Mouse (Mus musculus): ENCODE data around the gene Ccdc92.

Gene Ccdc92

DNA sequence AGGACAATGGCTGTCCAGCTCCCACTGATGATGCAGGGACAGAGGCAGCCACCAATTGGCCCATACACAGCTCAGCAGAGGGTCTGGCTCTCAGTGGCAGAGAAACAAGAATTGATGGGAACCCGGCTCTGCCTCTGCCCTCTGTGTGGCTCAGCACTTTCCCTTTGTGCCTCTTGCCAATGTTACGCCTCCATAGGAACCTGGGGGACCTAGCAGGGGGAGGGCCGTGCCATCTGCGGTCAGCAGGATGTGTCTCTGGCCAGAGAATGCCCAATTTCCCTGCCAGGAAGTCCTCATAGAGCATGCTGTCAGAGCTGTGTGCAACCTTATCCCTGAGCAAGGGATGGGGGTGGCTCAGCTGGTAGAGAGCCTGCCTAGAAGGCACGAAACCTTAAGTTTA, 47.4 kb downstream of the Ccdc92 start:
- in situ Hi-C loops (cut with MboI; ENCODE audit: low pct_unique_long_range_greater_than_20kb in 1 of 2, low sequenced_read_pairs in 2 of 2, unreplicated experiment in 1 of 2), result no loop called here

DNA sequence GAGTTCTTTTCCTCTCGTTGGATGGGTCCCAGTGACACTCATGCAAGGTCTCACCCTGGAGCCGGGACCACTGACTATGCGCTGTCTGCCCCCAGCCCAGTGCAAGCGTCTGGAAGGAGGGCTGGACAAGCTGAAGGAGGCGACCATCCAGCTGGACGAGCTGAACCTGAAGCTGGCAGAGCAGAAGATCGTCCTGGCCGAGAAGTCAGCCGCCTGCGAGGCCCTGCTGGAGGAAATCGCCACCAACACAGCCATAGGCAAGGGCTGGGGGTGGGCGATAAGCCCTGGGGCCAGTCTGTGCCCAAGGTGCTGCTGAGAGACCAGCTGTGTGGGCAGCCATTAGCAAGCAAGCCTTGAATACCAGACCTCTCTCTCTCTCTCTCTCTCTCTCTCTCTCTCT, 49.8 kb downstream of the Ccdc92 start:
- in situ Hi-C loops (cut with MboI; ENCODE audit: low pct_unique_long_range_greater_than_20kb in 1 of 2, low sequenced_read_pairs in 2 of 2, unreplicated experiment in 1 of 2), result no loop called here

DNA sequence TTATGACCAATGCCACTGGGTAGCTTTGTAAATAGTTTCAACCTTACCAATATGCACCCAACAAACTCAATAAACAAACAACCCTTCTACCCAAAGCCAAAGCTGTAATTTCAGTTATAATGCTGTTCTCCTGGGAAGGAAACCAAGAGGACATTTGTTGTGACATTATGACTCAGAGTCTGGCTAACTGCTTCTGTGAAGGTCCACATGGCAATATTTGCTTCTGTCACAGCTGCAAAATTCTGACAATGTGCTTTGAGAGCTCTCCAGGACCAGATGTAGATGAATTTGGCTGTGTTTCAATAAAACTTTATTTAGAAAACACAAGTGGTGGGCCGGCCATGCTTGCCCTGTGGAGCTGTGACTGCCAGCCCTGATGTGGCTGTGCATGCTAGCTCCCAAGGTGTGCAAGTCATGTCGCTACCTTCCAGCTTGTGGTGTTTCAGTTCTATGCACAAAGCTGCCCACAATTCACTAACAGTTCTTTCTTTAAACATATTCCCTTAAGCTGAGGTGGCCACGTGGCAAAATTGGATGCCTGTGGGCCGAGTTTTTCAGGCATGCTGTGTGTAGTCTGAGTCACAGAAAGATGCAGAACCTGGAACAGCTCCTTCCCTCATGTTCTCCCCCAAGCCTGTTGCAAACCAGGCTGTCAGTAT, 52.4 kb downstream of the Ccdc92 start:
- in situ Hi-C loops (cut with MboI; ENCODE audit: low pct_unique_long_range_greater_than_20kb in 1 of 2, low sequenced_read_pairs in 2 of 2, unreplicated experiment in 1 of 2), result no loop called here

DNA sequence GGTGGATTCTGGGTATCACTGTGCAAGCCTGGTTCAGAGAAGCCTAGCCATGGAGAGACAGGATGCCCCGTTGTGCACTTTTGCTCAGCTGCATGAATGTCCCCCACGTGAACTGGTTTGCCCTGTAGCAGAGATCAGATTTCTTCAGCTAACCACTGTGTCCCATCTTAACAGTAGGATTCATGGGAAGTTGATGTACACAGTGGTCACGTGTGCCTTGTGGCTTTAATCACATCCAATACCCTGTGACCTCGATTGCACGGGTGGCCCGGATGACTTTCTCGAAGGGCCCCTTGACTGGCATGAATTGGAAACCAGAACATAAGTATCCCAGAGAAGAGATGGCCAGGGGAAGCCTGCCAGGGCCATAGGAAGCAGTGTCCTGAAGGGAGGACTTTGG, 70.1 kb downstream of the Ccdc92 start:
- in situ Hi-C loops (cut with MboI; ENCODE audit: low pct_unique_long_range_greater_than_20kb in 1 of 2, low sequenced_read_pairs in 2 of 2, unreplicated experiment in 1 of 2), result no loop called here

DNA sequence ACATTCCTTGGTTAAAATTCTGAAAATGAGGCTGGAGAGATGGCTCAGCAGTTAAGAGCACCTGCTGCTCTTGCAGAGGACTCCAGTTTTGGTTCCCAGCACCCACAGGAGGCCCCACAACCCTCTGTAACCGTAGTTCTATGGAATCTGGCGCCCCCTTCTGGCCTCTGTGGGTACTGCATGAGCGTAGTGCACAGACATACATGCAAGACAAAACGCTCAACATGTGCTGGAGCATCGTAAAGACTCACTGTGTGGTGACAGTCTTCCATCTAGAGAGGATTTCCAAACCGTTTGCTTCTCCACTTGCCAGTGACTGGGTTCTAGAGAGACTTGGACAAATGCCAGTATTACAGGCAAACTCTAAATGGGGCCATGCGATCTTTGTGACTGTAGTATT, 76.6 kb downstream of the Ccdc92 start:
- in situ Hi-C loops (cut with MboI; ENCODE audit: low pct_unique_long_range_greater_than_20kb in 1 of 2, low sequenced_read_pairs in 2 of 2, unreplicated experiment in 1 of 2), result no loop called here

Data from mouse embryonic stem cell (cell line).